Mouse (Mus musculus): ENCODE measurements around the gene Nwd1. TPM values are rescaled to one million over a fixed set of nuclear protein-coding genes. Genes with fewer than 3 reads are reported as not detected.
"Not testable (repeated sequence)": the region's sequence is repeated elsewhere in the genome, so short reads cannot be mapped to it uniquely, and the experiment has no call there.

The Nwd1 gene
- polyA plus RNA-seq, 1 experiment: not detected

DNA sequence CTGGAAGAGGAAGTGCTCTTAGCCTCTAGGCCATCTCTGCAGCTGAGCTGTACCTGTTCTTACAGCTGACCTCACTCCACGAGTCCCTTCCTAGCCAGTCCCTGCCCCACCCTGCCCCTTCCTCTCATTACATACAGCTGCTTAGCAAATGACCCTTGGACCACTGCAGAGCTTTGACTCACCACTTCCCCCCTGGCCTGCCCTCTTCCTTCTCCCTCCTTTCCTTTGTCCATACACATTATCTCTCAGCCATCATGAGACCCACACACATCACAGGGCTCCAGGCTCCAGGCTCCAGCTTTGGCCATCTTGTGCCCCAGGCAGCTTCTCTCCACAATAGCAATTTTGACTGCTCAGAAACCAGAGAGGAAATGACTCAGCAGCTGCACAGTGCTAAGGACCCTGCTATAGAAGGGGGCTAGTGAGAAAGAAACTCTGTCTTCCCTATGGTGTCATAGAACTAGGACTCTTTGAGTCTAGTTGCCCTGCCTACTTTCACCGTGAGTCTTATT, 36.6 kb downstream of the Nwd1 start:
- TF ChIP-seq GATA1 (IDR thresholded peaks at IDR 0.05; ENCODE audit: low read length): no peak
- no peak for TF ChIP-seq TAL1 (IDR thresholded peaks at IDR 0.05; ENCODE audit: low read length)
- H3K9me3 ChIP-seq (ENCODE audit: control insufficient read depth, low read length): no peaks in the 10 kb centered on the region
- no peaks in the 10 kb centered on the region for H3K4me1 ChIP-seq (ENCODE audit: control insufficient read depth)
- H3K4me3 ChIP-seq (replicated peaks): no peak overlapping the region
- no peaks in the 10 kb centered on the region for H3K27me3 ChIP-seq (ENCODE audit: control insufficient read depth)
- no peaks in the 10 kb centered on the region for H3K36me3 ChIP-seq (ENCODE audit: control insufficient read depth)

GRCm38 (mm10) chr8:72683572-72684099, 37.1 kb downstream of the Nwd1 start:
- not testable (repeated sequence) for H3K27me3 ChIP-seq (ENCODE audit: control insufficient read depth); H3K36me3 ChIP-seq (ENCODE audit: control insufficient read depth); H3K4me1 ChIP-seq (ENCODE audit: control insufficient read depth); H3K4me3 ChIP-seq (replicated peaks); H3K9me3 ChIP-seq (ENCODE audit: control insufficient read depth, low read length)

- H3K4me1 ChIP-seq (ENCODE audit: control insufficient read depth): no peaks in the 10 kb centered on the region
- no peaks in the 10 kb centered on the region for H3K9me3 ChIP-seq (ENCODE audit: control insufficient read depth, low read length)
- TF ChIP-seq GATA1 (IDR thresholded peaks at IDR 0.05; ENCODE audit: low read length): no peak
- TF ChIP-seq TAL1 (IDR thresholded peaks at IDR 0.05; ENCODE audit: low read length): no peak
- no peaks in the 10 kb centered on the region for H3K36me3 ChIP-seq (ENCODE audit: control insufficient read depth)
- H3K4me3 ChIP-seq (replicated peaks): no peak overlapping the region
- H3K27me3 ChIP-seq (ENCODE audit: control insufficient read depth): no peaks in the 10 kb centered on the region
These were observed 51.9 kb downstream of the Nwd1 start for GRCm38 (mm10) chr8:72698349-72698926.

GRCm38 (mm10) chr8:72712569-72712968, 66.1 kb downstream of the Nwd1 start:
- H3K4me3 ChIP-seq (replicated peaks): no peak overlapping the region
- no peaks in the 10 kb centered on the region for H3K27me3 ChIP-seq (ENCODE audit: control insufficient read depth)
- H3K9me3 ChIP-seq (ENCODE audit: control insufficient read depth, low read length): no peaks in the 10 kb centered on the region
- peaks cover 6% of the 10 kb centered on the region for H3K4me1 ChIP-seq (ENCODE audit: control insufficient read depth)
- no peaks in the 10 kb centered on the region for H3K36me3 ChIP-seq (ENCODE audit: control insufficient read depth)
- TF ChIP-seq TAL1 (IDR thresholded peaks at IDR 0.05; ENCODE audit: low read length) (no peak), GATA1 (IDR thresholded peaks at IDR 0.05; ENCODE audit: low read length) (no peak)

GRCm38 (mm10) chr8:72716594-72716993, 70.1 kb downstream of the Nwd1 start:
- Histone ChIP-seq H3K36me3 (ENCODE audit: control insufficient read depth) (no peaks in the 10 kb centered on the region), H3K9me3 (ENCODE audit: control insufficient read depth, low read length) (no peaks in the 10 kb centered on the region), H3K4me1 (ENCODE audit: control insufficient read depth) (peaks cover 6% of the 10 kb centered on the region), H3K27me3 (ENCODE audit: control insufficient read depth) (no peaks in the 10 kb centered on the region), H3K4me3 (replicated peaks) (no peak overlapping the region)
- TF ChIP-seq TAL1 (IDR thresholded peaks at IDR 0.05; ENCODE audit: low read length) (no peak), GATA1 (IDR thresholded peaks at IDR 0.05; ENCODE audit: low read length) (no peak)

GRCm38 (mm10) chr8:72720541-72720940, 74.0 kb downstream of the Nwd1 start:
- H3K9me3 ChIP-seq (ENCODE audit: control insufficient read depth, low read length): no peaks in the 10 kb centered on the region
- H3K4me1 ChIP-seq (ENCODE audit: control insufficient read depth): peaks cover 26% of the 10 kb centered on the region
- peaks cover 8% of the 10 kb centered on the region for H3K36me3 ChIP-seq (ENCODE audit: control insufficient read depth)
- TF ChIP-seq TAL1 (IDR thresholded peaks at IDR 0.05; ENCODE audit: low read length) (no peak), GATA1 (IDR thresholded peaks at IDR 0.05; ENCODE audit: low read length) (no peak)
- no peak overlapping the region for H3K4me3 ChIP-seq (replicated peaks)
- H3K27me3 ChIP-seq (ENCODE audit: control insufficient read depth): no peaks in the 10 kb centered on the region

- peaks cover 32% of the 10 kb centered on the region for H3K36me3 ChIP-seq (ENCODE audit: control insufficient read depth)
- H3K4me3 ChIP-seq (replicated peaks): peak within 1 kb of the TSS; percentile 86
- no peak for TF ChIP-seq TAL1 (IDR thresholded peaks at IDR 0.05; ENCODE audit: low read length)
- no peak for TF ChIP-seq GATA1 (IDR thresholded peaks at IDR 0.05; ENCODE audit: low read length)
- H3K27me3 ChIP-seq (ENCODE audit: control insufficient read depth): no peaks in the 10 kb centered on the region
- H3K9me3 ChIP-seq (ENCODE audit: control insufficient read depth, low read length): no peaks in the 10 kb centered on the region
- H3K4me1 ChIP-seq (ENCODE audit: control insufficient read depth): peaks cover 20% of the 10 kb centered on the region
These were observed 76.5 kb downstream of the Nwd1 start, which contains the start of gene Sin3b for GRCm38 (mm10) chr8:72722769-72723650. Gene Sin3b, plus strand, starts transcription at chr8:72723285.

- H3K9me3 ChIP-seq (ENCODE audit: control insufficient read depth, low read length): no peaks in the 10 kb centered on the region
- peaks cover 20% of the 10 kb centered on the region for H3K4me1 ChIP-seq (ENCODE audit: control insufficient read depth)
- peaks cover 39% of the 10 kb centered on the region for H3K36me3 ChIP-seq (ENCODE audit: control insufficient read depth)
- H3K27me3 ChIP-seq (ENCODE audit: control insufficient read depth): no peaks in the 10 kb centered on the region
- peak overlapping the region; percentile 86 for H3K4me3 ChIP-seq (replicated peaks)
- TF ChIP-seq GATA1 (IDR thresholded peaks at IDR 0.05; ENCODE audit: low read length): no peak
- no peak for TF ChIP-seq TAL1 (IDR thresholded peaks at IDR 0.05; ENCODE audit: low read length)
These were observed 77.1 kb downstream of the Nwd1 start for GRCm38 (mm10) chr8:72723651-72724001.

DNA sequence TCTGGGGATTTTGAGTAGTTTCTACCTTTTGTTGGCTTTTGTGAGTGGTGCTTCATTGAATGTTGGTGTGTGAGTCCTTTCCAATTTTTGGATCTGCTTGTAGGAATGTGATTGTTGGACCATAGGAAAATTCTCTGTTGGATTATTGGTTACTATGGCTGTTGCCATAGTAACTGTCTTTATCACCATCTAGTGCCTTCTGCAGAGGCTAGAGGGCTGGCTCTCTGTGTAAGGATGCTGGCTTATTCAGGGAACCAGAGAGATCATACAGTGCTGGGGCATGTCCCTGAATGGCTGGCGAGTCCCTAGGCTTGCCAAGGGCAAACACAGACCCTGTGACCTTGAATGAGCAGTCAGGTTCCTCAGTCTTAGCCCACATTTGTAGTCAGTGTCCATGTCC, 82.1 kb downstream of the Nwd1 start:
- H3K4me3 ChIP-seq (replicated peaks): no peak overlapping the region
- TF ChIP-seq TAL1 (IDR thresholded peaks at IDR 0.05; ENCODE audit: low read length): no peak
- TF ChIP-seq GATA1 (IDR thresholded peaks at IDR 0.05; ENCODE audit: low read length): no peak
- H3K4me1 ChIP-seq (ENCODE audit: control insufficient read depth): peaks cover 11% of the 10 kb centered on the region
- no peaks in the 10 kb centered on the region for H3K9me3 ChIP-seq (ENCODE audit: control insufficient read depth, low read length)
- peaks cover 86% of the 10 kb centered on the region for H3K36me3 ChIP-seq (ENCODE audit: control insufficient read depth)
- H3K27me3 ChIP-seq (ENCODE audit: control insufficient read depth): no peaks in the 10 kb centered on the region
